Mouse (Mus musculus) heart, postnatal 10 days (tissue): ENCODE measurements around the gene Siah1a. TPM values are rescaled to one million over a fixed set of nuclear protein-coding genes. Genes with fewer than 3 reads are reported as not detected.

Experiments used
- DNase-seq, 2 experiments: peaks; one replicate each; pipeline ENCODE4 v3.0.0; 2021
- intact Hi-C: fragments of 180-260 bp; cut with DNase I; formaldehyde crosslinking; loops from one replicate; pipeline ENCODE4 v1.15.1; 2025
- total RNA-seq, 2 experiments: library from RNA; stranded (reverse); gene quantifications; 2 replicates each; pipeline ENCODE4 v1.2.3; 2021

The Siah1a gene
- total RNA-seq: 10 to 100 TPM; 25.9 to 27.9 TPM

GRCm38 (mm10) chr8:86745221-86745934 is at the start of gene Siah1a, which contains the start of gene Gm10638:
TSS of gene Siah1a (minus strand) at chr8:86745934.
TSS of gene Gm10638 (plus strand) at chr8:86745699.
- intact Hi-C loops: loop anchor here (2.0 to 5.0 kb wide), 3 partner anchors 41 to 157 kb away; partner anchors contain the start of gene N4bp1
- DNase-seq: peak; percentile 79 to 82

GRCm38 (mm10) chr8:86794716-86795115 is 49.0 kb upstream of the Siah1a start:
- intact Hi-C loops: no loop called here
- no peak for DNase-seq

- intact Hi-C loops: no loop called here
- no peak for DNase-seq
These were observed 45.8 kb upstream of the Siah1a start for GRCm38 (mm10) chr8:86791542-86791941.

GRCm38 (mm10) chr8:86789576-86789975 is 43.8 kb upstream of the Siah1a start:
- intact Hi-C loops: no loop called here
- no peak for DNase-seq

GRCm38 (mm10) chr8:86787891-86788420 is 42.2 kb upstream of the Siah1a start:
- intact Hi-C loops: loop anchor here (2.0 kb wide), 2 partner anchors 43 to 115 kb away; partner anchors contain the start of genes Gm10638 and Siah1a

GRCm38 (mm10) chr8:86786498-86786897 is 40.8 kb upstream of the Siah1a start:
- DNase-seq: peak in 1 of 2 experiments; percentile 40
- intact Hi-C loops: loop anchor here (2.0 kb wide), 2 partner anchors 42 to 116 kb away; partner anchors contain the start of genes Gm10638 and Siah1a

More at GRCm38 (mm10) chr8:86787891-86788420, 42.2 kb upstream of the Siah1a start:
- DNase-seq: peak; percentile 75 to 76

- DNase-seq: no peak
- intact Hi-C loops: no loop called here
These were observed 35.4 kb upstream of the Siah1a start for GRCm38 (mm10) chr8:86781094-86781493.

GRCm38 (mm10) chr8:86779207-86779606 is 33.5 kb upstream of the Siah1a start:
- intact Hi-C loops: no loop called here
- no peak for DNase-seq

GRCm38 (mm10) chr8:86769945-86770715 is 24.4 kb upstream of the Siah1a start:
- peak in 1 of 2 experiments; percentile 23 for DNase-seq
- intact Hi-C loops: no loop called here

- intact Hi-C loops: no loop called here
- DNase-seq: peak; percentile 80 to 84
These were observed 22.8 kb upstream of the Siah1a start for GRCm38 (mm10) chr8:86768499-86768898.

- intact Hi-C loops: no loop called here
- peak in 1 of 2 experiments; percentile 37 for DNase-seq
These were observed 20.9 kb upstream of the Siah1a start for GRCm38 (mm10) chr8:86766548-86767211.

GRCm38 (mm10) chr8:86765669-86766068 is 19.9 kb upstream of the Siah1a start:
- no peak for DNase-seq
- intact Hi-C loops: no loop called here

- no peak for DNase-seq
- intact Hi-C loops: no loop called here
These were observed 19.4 kb upstream of the Siah1a start for GRCm38 (mm10) chr8:86765155-86765554.

- no peak for DNase-seq
- intact Hi-C loops: no loop called here
These were observed 17.1 kb upstream of the Siah1a start for GRCm38 (mm10) chr8:86762806-86763205.

GRCm38 (mm10) chr8:86760746-86761145 is 15.0 kb upstream of the Siah1a start:
- DNase-seq: no peak
- intact Hi-C loops: no loop called here

- no peak for DNase-seq
- intact Hi-C loops: no loop called here
These were observed 13.4 kb upstream of the Siah1a start for GRCm38 (mm10) chr8:86759090-86759491.

- DNase-seq: no peak
- intact Hi-C loops: no loop called here
These were observed 12.9 kb upstream of the Siah1a start for GRCm38 (mm10) chr8:86758651-86759050.

- intact Hi-C loops: no loop called here
- peak; percentile 33 to 39 for DNase-seq
These were observed 11.4 kb upstream of the Siah1a start for GRCm38 (mm10) chr8:86756948-86757733.

- intact Hi-C loops: loop anchor here (5.0 kb wide), 2 partner anchors 137 to 152 kb away; partner anchors contain the start of gene N4bp1
- no peak for DNase-seq
These were observed 4.1 kb upstream of the Siah1a start for GRCm38 (mm10) chr8:86749842-86750241.

- DNase-seq: no peak
- intact Hi-C loops: loop anchor here (5.0 kb wide), 2 partner anchors 141 to 156 kb away; partner anchors contain the start of gene N4bp1
These were observed 777 bp upstream of the Siah1a start for GRCm38 (mm10) chr8:86746511-86746910.
